8 mouse cellular contexts compared by ENCODE assay signal in the genomic region with DNA sequence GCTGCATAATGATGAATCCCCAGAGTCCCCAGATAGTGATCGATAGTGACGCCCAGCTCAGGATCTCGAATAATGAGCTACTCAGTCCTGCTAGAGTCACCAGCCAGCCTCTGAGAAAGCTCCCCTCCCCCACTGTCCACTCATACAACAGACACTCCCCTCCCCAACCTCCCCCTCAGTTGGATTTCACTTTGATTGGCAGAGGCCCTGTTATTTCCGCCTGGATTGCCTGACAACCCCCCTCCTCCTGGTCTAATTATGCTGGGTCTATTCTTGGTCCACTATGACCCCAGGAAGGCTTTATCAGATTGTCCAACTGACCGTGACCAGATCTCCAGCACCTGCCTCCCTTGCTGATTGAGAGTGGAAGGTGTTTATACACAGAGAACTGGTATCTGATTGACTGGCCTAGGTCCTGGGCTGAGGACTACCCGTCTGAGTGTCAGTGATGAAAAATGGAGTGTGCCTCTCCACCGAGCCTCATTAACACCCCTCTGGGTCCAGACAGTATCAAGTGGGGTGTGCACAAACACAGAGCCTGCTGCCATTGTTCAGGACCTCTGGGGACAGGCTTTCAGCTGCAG. TPM values are rescaled to one million over a fixed set of nuclear protein-coding genes. Genes with fewer than 3 reads are reported as not detected.
DNase-seq lines count a peak whose midpoint lies in the region; ATAC-seq and TF ChIP-seq lines count a peak whose summit lies in the region.
"Had no signal": no experiment of that assay in that cellular context is flagged by ENCODE, and none has a peak within 500 bp of the region (broad histone marks: within the 10 kb centered on the region; RNA-seq: fewer than 3 reads in every experiment).

No protein-coding gene starts in this region.

- ATAC-seq in hindbrain, embryonic 11.5 days (ENCODE audit: low FRiP score): peak; percentile 96
- 0 out of 2 replicates have a peak, but pooled peaks have one; percentile 15 for ATAC-seq in limb, embryonic 13.5 days (ENCODE audit: low FRiP score, low read depth)

- DNase-seq in A20 (ENCODE audit: low read depth, low spot score) (peak; percentile 49), MN1 (ENCODE audit: low spot score) (peak; percentile 60)
- DNase-seq in hindbrain, embryonic 11.5 days (ENCODE audit: low spot score): peak; percentile 90
- no peak for DNase-seq in adrenal gland, adult (ENCODE audit: inconsistent age in 2 of 2, low spot score in 1 of 2)
- DNase-seq in frontal cortex, postnatal 14 days (ENCODE audit: low spot score in 2 of 2): no peak
- no peak for DNase-seq in thymus, adult 2 months

- H3K4me1 ChIP-seq in hindbrain, embryonic 11.5 days (replicated peaks; ENCODE audit: control insufficient read depth, insufficient read depth, low read length): peaks cover 19% of the 10 kb centered on the region
- peaks cover 44% of the 10 kb centered on the region for H3K4me1 ChIP-seq in limb, embryonic 13.5 days
- H3K4me1 ChIP-seq in thymus, adult 2 months (replicated peaks; ENCODE audit: control insufficient read depth, insufficient read depth, low read length): peaks cover 34% of the 10 kb centered on the region

- no peak overlapping the region; the same call in 1 of the 2 replicates for H3K9ac ChIP-seq in hindbrain, embryonic 11.5 days (ENCODE audit: low read depth, low read length)
- H3K9ac ChIP-seq in limb, embryonic 13.5 days: no peak overlapping the region
- H3K9ac ChIP-seq: limb, embryonic 12.5 days had no signal

- no peak for TF ChIP-seq CTCF in thymus, adult 2 months (IDR thresholded peaks at IDR 0.05; ENCODE audit: borderline replicate concordance, control insufficient read depth, extremely low read depth, insufficient read depth, low read length, poor library complexity)

- no peak for TF ChIP-seq POLR2A in thymus, adult 2 months (IDR thresholded peaks at IDR 0.05; ENCODE audit: control insufficient read depth, extremely low read depth, insufficient read depth, low read length, poor library complexity)

- no peaks in the 10 kb centered on the region; the same call in 1 of the 2 replicates for H3K27me3 ChIP-seq in hindbrain, embryonic 11.5 days (ENCODE audit: control insufficient read depth, insufficient read depth, low read length)
- no peaks in the 10 kb centered on the region for H3K27me3 ChIP-seq in limb, embryonic 13.5 days
- H3K27me3 ChIP-seq in thymus, adult 2 months (ENCODE audit: control insufficient read depth, insufficient read depth, low read length): no peaks in the 10 kb centered on the region
- H3K27me3 ChIP-seq: limb, embryonic 12.5 days had no signal

- H3K4me3 ChIP-seq in hindbrain, embryonic 11.5 days (ENCODE audit: low read depth, low read length): no peak overlapping the region
- H3K4me3 ChIP-seq in limb, embryonic 13.5 days: no peak overlapping the region
- H3K4me3 ChIP-seq in thymus, adult 2 months (ENCODE audit: control insufficient read depth, insufficient read depth, low read length): no peak overlapping the region
- H3K4me3 ChIP-seq: limb, embryonic 12.5 days had no signal

- no peaks in the 10 kb centered on the region for H3K9me3 ChIP-seq in hindbrain, embryonic 11.5 days (ENCODE audit: control insufficient read depth, low read length)
- no peaks in the 10 kb centered on the region for H3K9me3 ChIP-seq in limb, embryonic 13.5 days
- H3K9me3 ChIP-seq: limb, embryonic 12.5 days had no signal

- peak overlapping the region; percentile 89 for H3K27ac ChIP-seq in hindbrain, embryonic 11.5 days (ENCODE audit: low read depth, low read length)
- no peak overlapping the region for H3K27ac ChIP-seq in limb, embryonic 13.5 days
- no peak overlapping the region; the same call in 1 of the 2 replicates for H3K27ac ChIP-seq in thymus, adult 2 months (ENCODE audit: control insufficient read depth, insufficient read depth, low read length)
- H3K27ac ChIP-seq: limb, embryonic 12.5 days had no signal

- peak overlapping the region; percentile 29 for H3K4me2 ChIP-seq in hindbrain, embryonic 11.5 days (replicated peaks; ENCODE audit: low read depth, low read length)
- H3K4me2 ChIP-seq in limb, embryonic 13.5 days (replicated peaks): no peak overlapping the region
- H3K4me2 ChIP-seq: limb, embryonic 12.5 days had no signal

- 9% methylated on average over 7 of the region's 7 CpGs for WGBS in hindbrain, embryonic 11.5 days
- WGBS in limb, embryonic 13.5 days: 29% methylated on average over 7 of the region's 7 CpGs
- WGBS in thymus, adult 2 months: 89% methylated on average over 7 of the region's 7 CpGs

- no peaks in the 10 kb centered on the region for H3K36me3 ChIP-seq in hindbrain, embryonic 11.5 days (ENCODE audit: control insufficient read depth, insufficient read depth, low read length)
- no peaks in the 10 kb centered on the region for H3K36me3 ChIP-seq in limb, embryonic 13.5 days
- no peaks in the 10 kb centered on the region for H3K36me3 ChIP-seq in thymus, adult 2 months (ENCODE audit: control insufficient read depth, insufficient read depth, low read length)
- H3K36me3 ChIP-seq: limb, embryonic 12.5 days had no signal

RNA-seq across cellular contexts. Expression of a gene that starts 59.3 kb away (rescaled TPM):
- 13.9 and 14.6 TPM in 2 replicates for polyA plus RNA-seq in hindbrain, embryonic 11.5 days (2014; fragmentation: Nextera tagmentation; extraction: Ambion mirVana)
- 17.6 and 20.5 TPM in 2 replicates for polyA plus RNA-seq in limb, embryonic 13.5 days (2015; fragmentation: Nextera tagmentation; extraction: Ambion mirVana)
- 110 and 120 TPM in 2 replicates for polyA plus RNA-seq in thymus, adult 2 months (2012; rRNA removed)

Comparison
In these comparisons a context has a peak if more than half of its experiments do, and no peak if none do; other contexts are left out.
1. DNase-seq: peak in A20 (single experiment), MN1 (single experiment) and hindbrain, embryonic 11.5 days (single experiment); none in adrenal gland, adult (0 of 2), frontal cortex, postnatal 14 days (0 of 2) and thymus, adult 2 months (single experiment).